In genomic region chr12:44292281-44292680, GRCm38 (mm10) we compare ENCODE assay signal across 9 mouse cellular contexts. TPM values are rescaled to one million over a fixed set of nuclear protein-coding genes. Genes with fewer than 3 reads are reported as not detected.
A peak's percentile ranks its signal among the peaks of the same experiment; 100 is the strongest.
DNase-seq lines count a peak whose midpoint lies in the region; ATAC-seq and TF ChIP-seq lines count a peak whose summit lies in the region.
"Had no signal": no experiment of that assay in that cellular context is flagged by ENCODE, and none has a peak within 500 bp of the region (broad histone marks: within the 10 kb centered on the region; RNA-seq: fewer than 3 reads in every experiment).

No protein-coding gene starts in this region.

- H3K27ac ChIP-seq in ES-Bruce4 (ENCODE audit: insufficient read depth, low read length) = no peak overlapping the region
- no peak overlapping the region for H3K27ac ChIP-seq in forebrain, embryonic 13.5 days
- H3K27ac ChIP-seq in liver, postnatal 0 days (ENCODE audit: low read depth) = no peak overlapping the region
- H3K27ac ChIP-seq: limb, embryonic 13.5 days had no signal

- H3K4me3 ChIP-seq in ES-Bruce4 (ENCODE audit: low read depth, low read length) = no peak overlapping the region
- H3K4me3 ChIP-seq in forebrain, embryonic 13.5 days = no peak overlapping the region
- H3K4me3 ChIP-seq in liver, postnatal 0 days (ENCODE audit: low read depth, low read length) = no peak overlapping the region
- H3K4me3 ChIP-seq: limb, embryonic 13.5 days had no signal

- no peaks in the 10 kb centered on the region for H3K27me3 ChIP-seq in ES-Bruce4 (ENCODE audit: control insufficient read depth, insufficient read depth, low read length, poor library complexity, severe bottlenecking)
- no peaks in the 10 kb centered on the region for H3K27me3 ChIP-seq in forebrain, embryonic 13.5 days
- H3K27me3 ChIP-seq in liver, postnatal 0 days (ENCODE audit: insufficient read depth, low read length) = no peaks in the 10 kb centered on the region
- H3K27me3 ChIP-seq: limb, embryonic 13.5 days had no signal

- no peak for TF ChIP-seq POLR2A in ES-Bruce4 (IDR thresholded peaks at IDR 0.05; ENCODE audit: insufficient read depth, low read length)

- ATAC-seq in cerebellum, adult (ENCODE audit: insufficient number of reproducible peaks, low FRiP score, low TSS enrichment) = 0 out of 2 replicates have a peak, but pooled peaks have one; percentile 36
- ATAC-seq in forebrain, embryonic 13.5 days = peak; percentile 74; the same call in 1 of the 2 replicates
- ATAC-seq in liver, postnatal 0 days = peak; percentile 47; the same call in 1 of the 2 replicates

- H3K4me1 ChIP-seq in ES-Bruce4 (ENCODE audit: control insufficient read depth, insufficient read depth, low read length) = no peaks in the 10 kb centered on the region
- H3K4me1 ChIP-seq in forebrain, embryonic 13.5 days = no peaks in the 10 kb centered on the region
- H3K4me1 ChIP-seq in liver, postnatal 0 days (ENCODE audit: insufficient read depth) = no peaks in the 10 kb centered on the region
- H3K4me1 ChIP-seq: limb, embryonic 13.5 days had no signal

- H3K9ac ChIP-seq in ES-Bruce4 (ENCODE audit: low read depth, poor library complexity, severe bottlenecking) = no peak overlapping the region
- no peak overlapping the region for H3K9ac ChIP-seq in forebrain, embryonic 13.5 days
- H3K9ac ChIP-seq in liver, postnatal 0 days (replicated peaks) = no peak overlapping the region
- H3K9ac ChIP-seq: limb, embryonic 13.5 days had no signal

- TF ChIP-seq CTCF in ES-Bruce4 (IDR thresholded peaks at IDR 0.05; ENCODE audit: low read depth, low read length) = peak; percentile 35
- peak; percentile 88 for TF ChIP-seq CTCF in liver, postnatal 0 days (IDR thresholded peaks at IDR 0.05; ENCODE audit: low read depth)

- no peak for TF ChIP-seq EP300 in ES-Bruce4 (IDR thresholded peaks at IDR 0.05; ENCODE audit: insufficient read depth, low read depth, low read length)
- TF ChIP-seq EP300 in liver, postnatal 0 days (IDR thresholded peaks at IDR 0.05; ENCODE audit: low read depth) = no peak

- peak; percentile 65 for DNase-seq in gastrocnemius, adult 18-20 months (ENCODE audit: low spot score)
- DNase-seq in gastrocnemius, postnatal 25 days = no peak
- DNase-seq in kidney, adult 8-10 months = peak; percentile 20 to 64
- DNase-seq in liver, postnatal 0 days = peak; percentile 52
- peak; percentile 70 for DNase-seq in right cerebral cortex, adult 18-20 months

- H3K4me2 ChIP-seq in forebrain, embryonic 13.5 days = no peak overlapping the region
- no peak overlapping the region for H3K4me2 ChIP-seq in liver, postnatal 0 days (ENCODE audit: low read depth, low read length)
- H3K4me2 ChIP-seq: limb, embryonic 13.5 days had no signal

- peaks cover 2% of the 10 kb centered on the region; the same call in 1 of the 2 replicates for H3K36me3 ChIP-seq in ES-Bruce4 (ENCODE audit: control insufficient read depth, insufficient read depth, low read length, poor library complexity, severe bottlenecking)
- H3K36me3 ChIP-seq in forebrain, embryonic 13.5 days (ENCODE audit: poor library complexity, severe bottlenecking) = peaks cover 20% of the 10 kb centered on the region
- H3K36me3 ChIP-seq in liver, postnatal 0 days (replicated peaks; ENCODE audit: insufficient read depth, low read length) = peaks cover 26% of the 10 kb centered on the region

- no peaks in the 10 kb centered on the region for H3K9me3 ChIP-seq in ES-Bruce4 (replicated peaks; ENCODE audit: control insufficient read depth, insufficient read depth, low read length, poor library complexity, severe bottlenecking)
- H3K9me3 ChIP-seq in forebrain, embryonic 13.5 days (replicated peaks) = no peaks in the 10 kb centered on the region
- no peaks in the 10 kb centered on the region for H3K9me3 ChIP-seq in liver, postnatal 0 days (ENCODE audit: low read length)
- H3K9me3 ChIP-seq: limb, embryonic 13.5 days had no signal

RNA-seq across cellular contexts. Expression of gene Nrcam, which starts 36.4 kb away (rescaled TPM):
- under 1 TPM; 0.33 to 0.57 TPM for total RNA-seq in gastrocnemius, adult 18-20 months (2021)
- total RNA-seq in gastrocnemius, postnatal 25 days (2021) = 1 to 10 TPM in 1 of 2 experiments, under 1 TPM in 1; 0.74 to 1.5 TPM
- 2.3 and 2.7 TPM in 2 replicates for polyA plus RNA-seq in ES-Bruce4 (2011; ENCODE audit: insufficient read depth, insufficient read length, low read depth, missing spikeins)
- 83.7 and 91.2 TPM in 2 replicates for polyA plus RNA-seq in forebrain, embryonic 13.5 days (2015; fragmentation: Nextera tagmentation; extraction: Ambion mirVana)
- polyA plus RNA-seq in liver, postnatal 0 days (2015; fragmentation: Nextera tagmentation; extraction: Ambion mirVana) = 0.17 TPM in 1 of 2 replicates, not detected in the other

Comparison
In these comparisons a context has a peak if more than half of its experiments do, and no peak if none do; other contexts are left out.
1. RNA of gene Nrcam, which starts 36.4 kb away (polyA plus RNA-seq): 83.7 to 91.2 TPM in forebrain, embryonic 13.5 days; 2.3 to 2.7 TPM in ES-Bruce4 and 0.17 TPM in liver, postnatal 0 days; every median in the first group is over 10 times any median in the second.
2. Peak in every context shown above with its lines, with median percentiles within 50 percentile points of each other: ATAC-seq.